Mouse (Mus musculus) B cell, adult (primary cell): ENCODE data around the gene Hes3. TPM values are rescaled to one million over a fixed set of nuclear protein-coding genes. Genes with fewer than 3 reads are reported as not detected.

Experiments
- total RNA-seq: library from RNA; stranded (reverse); gene quantifications from 4 replicates; pipeline ENCODE4 v1.2.4, GENCODE M21; 2023; ENCODE audit not compliant: inconsistent age

Hes3 gene
- total RNA-seq = not detected in 4 replicates

GRCm38 (mm10) chr4:152291562-152291961 is at the start of gene Hes3:
Gene Hes3 (minus strand): TSS chr4:152291662.

GRCm38 (mm10) chr4:152338419-152339292 is 47.2 kb upstream of the Hes3 start, which contains the start of gene Chd5:
Gene Chd5 (plus strand): TSS chr4:152338651.

GRCm38 (mm10) chr4:152325574-152326411 is 34.3 kb upstream of the Hes3 start, which contains the start of gene Rpl22:
Gene Rpl22 (plus strand): TSS chr4:152325742.

GRCm38 (mm10) chr4:152318517-152319234 is 27.2 kb upstream of the Hes3 start, which contains the start of gene Rnf207:
Gene Rnf207 (minus strand): TSS chr4:152318993.

DNA sequence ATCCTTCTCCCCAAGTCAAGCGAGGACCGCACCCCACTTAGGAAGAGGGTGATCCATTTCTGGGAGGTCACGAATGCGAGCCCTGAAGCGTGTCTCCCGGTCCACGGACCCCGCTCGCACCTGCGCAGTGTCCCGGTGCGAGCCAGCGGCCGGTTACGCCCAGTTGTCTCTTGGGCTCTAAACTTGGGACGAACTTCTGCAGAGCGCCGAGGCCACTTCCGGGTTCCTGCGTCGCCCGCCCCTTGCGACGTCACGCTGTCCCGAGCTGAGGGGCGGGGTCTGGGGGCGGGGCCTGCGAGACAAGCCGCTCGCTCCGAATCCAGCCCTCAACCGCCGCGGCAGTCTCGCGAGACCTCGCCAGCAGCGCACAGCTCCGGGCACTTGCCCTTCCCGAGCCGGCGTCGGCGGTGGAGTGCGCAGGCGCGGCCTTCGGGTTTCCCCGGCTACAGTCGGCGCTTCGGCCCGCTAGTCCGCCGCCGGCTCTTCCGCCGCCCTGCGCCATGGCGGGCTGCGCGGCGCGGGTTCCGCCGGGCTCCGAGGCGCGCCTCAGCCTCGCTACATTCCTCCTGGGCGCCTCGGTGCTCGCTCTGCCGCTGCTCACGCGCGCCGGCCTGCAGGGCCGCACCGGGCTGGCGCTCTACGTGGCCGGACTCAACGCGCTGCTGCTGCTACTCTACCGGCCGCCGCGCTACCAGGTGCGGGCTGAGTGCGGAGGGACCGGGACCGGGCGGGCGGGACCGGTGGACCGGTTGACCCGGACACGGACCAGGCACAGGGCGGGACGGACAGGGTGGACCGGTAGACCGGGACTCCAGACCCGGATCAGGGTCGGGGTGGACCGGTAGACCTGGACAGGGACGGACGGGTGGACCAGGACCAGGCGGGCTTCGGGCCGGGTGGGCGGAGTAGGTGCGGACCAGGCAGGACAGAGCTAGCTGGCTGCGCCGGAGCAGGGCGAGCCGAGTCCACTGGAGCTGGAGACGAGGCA is 5.7 kb upstream of the Hes3 start, which contains the start of gene Icmt:
Gene Icmt (plus strand): TSS at position 354 of the 988 bp plus-strand sequence.

DNA sequence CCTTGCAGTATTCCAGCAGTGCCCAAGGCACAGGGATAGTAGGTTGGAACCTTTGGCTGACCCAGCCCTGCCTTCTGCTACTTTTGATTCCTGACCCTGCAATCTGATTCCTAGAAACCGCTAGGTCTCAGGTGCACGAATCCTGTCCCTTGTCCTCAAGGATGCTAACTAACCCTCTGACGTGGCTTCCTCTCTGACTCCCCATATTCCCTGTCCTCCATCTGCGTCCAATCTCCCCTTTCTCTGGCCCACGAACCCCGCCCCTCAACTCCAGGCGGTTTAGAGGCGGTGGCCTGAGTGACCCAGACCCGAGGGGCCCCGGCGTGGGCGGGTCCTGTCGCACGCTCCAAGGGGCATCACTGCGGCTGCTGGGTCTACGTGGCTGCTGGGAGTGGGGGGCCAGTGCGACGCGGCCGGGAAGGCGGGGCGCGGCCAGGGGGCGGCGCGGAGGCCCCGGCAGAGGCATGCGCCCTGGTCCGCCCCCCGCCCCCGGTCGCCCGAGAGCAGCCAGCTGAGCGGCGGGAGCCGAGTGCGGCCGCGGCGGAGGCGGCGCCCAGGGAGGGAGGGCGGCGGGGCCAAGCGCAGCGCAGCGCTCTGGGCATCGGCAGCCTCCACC is 17.7 kb downstream of the Hes3 start, which contains the start of gene Gpr153:
Gene Gpr153 (plus strand): TSS at position 612 of the 616 bp plus-strand sequence.

Other genes with a start within 250 kb of the Hes3 start
- gene Plekhg5, start 219.2 kb downstream of the Hes3 start, total RNA-seq = 1.5 to 3.0 TPM (median 2.6 TPM) in 4 replicates
- gene Tnfrsf25, start 175.7 kb downstream of the Hes3 start, total RNA-seq = not detected in 4 replicates
- gene Espn, start 139.3 kb downstream of the Hes3 start, total RNA-seq = 0.99 to 1.7 TPM (median 1.0 TPM) in 4 replicates
- not detected in 4 replicates for gene Hes2, start 132.8 kb downstream of the Hes3 start, total RNA-seq
- 3.3 to 7.2 TPM (median 5.1 TPM) in 4 replicates for gene Acot7, start 113.5 kb downstream of the Hes3 start, total RNA-seq
- gene Gpr153, start 17.4 kb downstream of the Hes3 start, total RNA-seq = 0.13 to 0.18 TPM in 2 of 4 replicates, not detected in the others
- gene Icmt, start 5.6 kb upstream of the Hes3 start, total RNA-seq = 24.4 to 32.0 TPM (median 29.6 TPM) in 4 replicates
- gene Rnf207, start 27.3 kb upstream of the Hes3 start, total RNA-seq = not detected in 4 replicates
- gene Rpl22, start 34.1 kb upstream of the Hes3 start, total RNA-seq = 839 to 935 TPM (median 860 TPM) in 4 replicates
- 0.06 to 0.13 TPM (median 0.08 TPM) in 4 replicates for gene Chd5, start 47.0 kb upstream of the Hes3 start, total RNA-seq
- 3.7 to 6.7 TPM (median 4.1 TPM) in 4 replicates for gene Nphp4, start 185.0 kb upstream of the Hes3 start, total RNA-seq
- gene Kcnab2, start 186.2 kb upstream of the Hes3 start, total RNA-seq = 75.3 to 89.3 TPM (median 81.3 TPM) in 4 replicates